Mouse (Mus musculus): Measurements from ENCODE around the gene Hsd11b1.

GRCm38 (mm10) chr1:193189151-193189621 lies 74.7 kb downstream of the Hsd11b1 start:
- TF ChIP-seq TCF12 (IDR thresholded peaks at IDR 0.05; ENCODE audit: low read depth, low read length) = no peak
- TF ChIP-seq USF1 (IDR thresholded peaks at IDR 0.05; ENCODE audit: low read depth, low read length) = no peak
- no peak for TF ChIP-seq RCOR1 (IDR thresholded peaks at IDR 0.05; ENCODE audit: low read depth, low read length)
- no peak for TF ChIP-seq CTCF (IDR thresholded peaks at IDR 0.05 in 2 of 3, conservative IDR thresholded peaks at IDR 0.05 in 1 of 3; ENCODE audit: control insufficient read depth in 1 of 3, insufficient read depth in 1 of 3, low read depth in 2 of 3, low read length in 3 of 3, poor library complexity in 1 of 3, severe bottlenecking in 1 of 3)

Data from MEL (cell line).